Mouse (Mus musculus): ENCODE data around the gene Pltp. TPM values are rescaled to one million over a fixed set of nuclear protein-coding genes. Genes with fewer than 3 reads are reported as not detected.
A peak's percentile ranks its signal among the peaks of the same experiment; 100 is the strongest.
"Not testable (repeated sequence)": the region's sequence is repeated elsewhere in the genome, so short reads cannot be mapped to it uniquely, and the experiment has no call there.

Gene Pltp
- total RNA-seq, 2 experiments from 2014 or later, result 68.8 to 73.7 TPM

- peak; percentile 83 to 91 for DNase-seq (ENCODE audit: extremely low spot score in 1 of 2, low spot score in 1 of 2)
Measured at GRCm38 (mm10) chr2:164879568-164880277, 22.2 kb upstream of the Pltp start.

- peak in 1 of 2 experiments; percentile 93 for DNase-seq (ENCODE audit: extremely low spot score in 1 of 2, low spot score in 1 of 2)
Measured at GRCm38 (mm10) chr2:164879228-164879567, 21.7 kb upstream of the Pltp start, which contains the start of gene Pcif1. TSS of gene Pcif1 (plus strand) at chr2:164879304.

DNA sequence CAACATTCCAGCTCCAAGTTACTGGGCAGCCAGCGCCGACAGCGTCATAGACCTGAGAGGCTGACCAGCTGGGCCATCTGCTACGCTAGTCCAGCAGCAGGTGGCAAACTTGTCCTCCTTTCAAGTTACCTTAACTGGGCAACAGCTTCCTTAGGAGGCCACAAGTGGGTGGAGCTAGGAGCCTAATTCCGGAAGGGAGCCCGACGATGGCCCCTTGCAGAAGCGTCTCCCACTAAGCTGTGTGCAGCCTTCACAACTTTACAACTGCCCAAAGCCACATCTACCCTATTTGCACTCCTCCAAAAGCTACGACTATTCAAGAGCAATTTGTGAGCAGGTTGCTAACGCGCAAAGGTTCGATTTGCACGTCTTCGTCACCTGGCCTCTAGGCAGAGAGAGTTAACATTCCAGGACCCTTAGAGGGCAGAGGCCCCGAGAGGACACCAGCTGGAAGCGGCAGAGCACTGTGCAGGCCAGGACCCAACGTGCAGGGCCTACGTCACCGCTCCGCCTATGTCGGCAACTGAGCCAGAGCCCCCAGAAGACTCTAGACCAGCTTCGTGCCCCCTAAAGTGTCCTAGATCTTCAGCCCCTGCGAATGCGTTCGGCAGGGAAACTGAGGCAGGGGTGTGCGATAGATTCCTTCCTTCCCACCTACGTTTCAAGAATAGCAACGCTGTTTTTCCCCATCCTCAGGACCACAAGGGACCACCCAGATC is 21.2 kb upstream of the Pltp start:
- DNase-seq (ENCODE audit: extremely low spot score in 1 of 2, low spot score in 1 of 2), result peak in 1 of 2 experiments; percentile 25

- DNase-seq (ENCODE audit: extremely low spot score in 1 of 2, low spot score in 1 of 2), result not testable (repeated sequence)
Measured at GRCm38 (mm10) chr2:164877376-164878215, 20.1 kb upstream of the Pltp start.

DNA sequence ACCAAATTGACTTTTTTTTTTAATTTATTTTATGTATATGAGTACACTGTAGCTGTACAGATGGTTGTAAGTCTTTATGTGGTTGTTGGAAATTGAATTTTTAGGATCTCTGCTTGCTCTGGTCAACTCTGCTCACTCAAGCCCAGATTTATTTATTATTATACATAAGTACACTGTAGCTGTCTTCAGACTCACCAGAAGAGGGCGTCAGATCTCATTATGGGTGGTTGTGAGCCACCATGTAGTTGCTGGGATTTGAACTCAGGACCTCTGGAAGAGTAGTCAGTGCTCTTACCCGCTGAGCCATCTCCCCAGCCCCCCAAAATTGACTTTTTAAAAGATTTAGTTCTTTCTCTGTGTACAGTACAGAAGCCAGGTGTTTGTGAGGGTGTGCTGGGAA is 18.1 kb upstream of the Pltp start:
- DNase-seq (ENCODE audit: extremely low spot score in 1 of 2, low spot score in 1 of 2), result not testable (repeated sequence)

DNA sequence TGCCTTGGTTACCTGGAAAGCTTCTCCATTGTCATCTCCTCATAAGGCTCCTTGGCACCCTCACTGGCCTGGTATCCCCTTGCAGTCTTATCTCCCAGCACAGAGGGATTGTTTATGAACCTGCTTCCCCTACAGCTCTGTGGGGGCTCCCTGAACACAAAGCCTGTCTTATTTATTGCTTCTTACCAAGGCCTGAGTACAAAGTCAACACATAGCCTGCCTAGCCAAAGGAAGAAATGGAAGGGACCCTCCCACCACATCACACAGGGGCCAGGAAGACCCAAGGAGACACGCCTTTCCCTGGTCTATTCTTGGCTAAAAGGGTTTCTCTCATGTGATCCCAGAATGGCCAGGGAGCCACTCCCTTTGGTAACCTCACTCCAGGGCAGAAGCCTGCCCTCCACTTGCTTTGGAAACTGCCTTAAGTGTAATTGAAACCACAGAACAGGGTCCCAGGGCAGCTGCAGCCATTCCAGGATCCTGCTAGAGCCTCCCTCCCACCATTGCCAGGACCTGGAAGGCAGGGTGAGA is 16.8 kb upstream of the Pltp start:
- no peak for DNase-seq (ENCODE audit: extremely low spot score in 1 of 2, low spot score in 1 of 2)

- no peak for DNase-seq (ENCODE audit: extremely low spot score in 1 of 2, low spot score in 1 of 2)
Measured at GRCm38 (mm10) chr2:164873621-164874020, 16.1 kb upstream of the Pltp start.

GRCm38 (mm10) chr2:164871602-164872303 is 14.2 kb upstream of the Pltp start:
- no peak for DNase-seq (ENCODE audit: extremely low spot score in 1 of 2, low spot score in 1 of 2)

DNA sequence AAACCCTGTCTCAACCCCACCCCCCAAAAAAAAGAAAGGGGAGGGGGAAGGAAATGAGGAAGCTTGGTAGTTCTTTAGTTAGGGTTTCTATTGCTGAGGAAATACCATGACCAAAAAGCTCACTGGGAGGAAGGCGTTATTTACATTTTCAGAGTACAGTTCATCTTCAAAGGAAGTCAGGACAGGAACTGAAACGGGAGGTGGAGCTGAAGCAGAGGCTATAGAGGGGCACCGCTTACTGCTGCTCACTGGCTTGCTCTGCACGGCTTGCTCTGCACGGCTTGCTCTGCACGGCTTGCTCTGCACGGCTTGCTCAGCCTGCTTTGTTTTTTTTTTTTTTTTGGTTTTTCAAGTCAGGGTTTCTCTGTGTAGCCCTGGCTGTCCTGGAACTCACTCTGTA is 11.0 kb upstream of the Pltp start:
- DNase-seq (ENCODE audit: extremely low spot score in 1 of 2, low spot score in 1 of 2), result no peak

- no peak for DNase-seq (ENCODE audit: extremely low spot score in 1 of 2, low spot score in 1 of 2)
Measured at GRCm38 (mm10) chr2:164867566-164867965, 10.1 kb upstream of the Pltp start.

DNA sequence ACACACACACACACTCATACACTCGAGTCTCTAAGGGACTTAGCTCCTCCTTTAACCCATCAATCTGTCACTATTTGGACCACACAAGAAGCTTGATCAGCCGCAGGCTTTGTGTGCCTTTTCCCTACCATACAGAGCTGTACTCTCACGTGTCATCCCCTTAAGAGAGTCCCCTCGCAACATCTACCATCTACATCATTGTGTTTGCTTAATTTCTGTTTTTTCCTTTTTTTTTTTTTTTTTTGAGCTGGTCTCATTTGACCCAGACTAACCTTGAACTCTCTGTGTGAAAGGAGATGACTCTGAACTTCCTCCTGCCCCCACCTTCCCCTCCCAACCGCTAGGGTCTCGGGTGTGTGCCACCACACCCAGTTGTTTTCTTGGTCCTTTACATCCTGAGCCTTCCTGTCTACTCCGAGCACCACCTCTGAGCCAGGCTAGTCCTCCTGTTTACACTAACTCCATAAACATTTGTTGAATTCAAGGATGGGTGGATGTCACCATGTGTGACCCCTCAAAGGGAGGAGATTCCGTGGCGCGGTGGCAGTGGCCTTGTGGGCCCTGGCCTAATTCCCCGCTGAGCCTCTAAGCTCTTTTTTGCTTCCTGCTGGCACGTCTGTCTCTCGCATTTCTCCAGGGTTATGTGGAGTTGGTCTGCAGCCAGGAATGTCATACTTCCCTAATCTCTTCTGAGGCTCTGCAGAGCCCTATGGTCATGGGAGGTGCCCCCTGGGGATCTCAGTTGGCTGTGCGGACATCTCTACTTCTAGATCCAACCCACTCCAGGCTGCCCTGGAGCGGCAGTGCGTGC is 9.4 kb upstream of the Pltp start:
- DNase-seq (ENCODE audit: extremely low spot score in 1 of 2, low spot score in 1 of 2), result no peak

DNA sequence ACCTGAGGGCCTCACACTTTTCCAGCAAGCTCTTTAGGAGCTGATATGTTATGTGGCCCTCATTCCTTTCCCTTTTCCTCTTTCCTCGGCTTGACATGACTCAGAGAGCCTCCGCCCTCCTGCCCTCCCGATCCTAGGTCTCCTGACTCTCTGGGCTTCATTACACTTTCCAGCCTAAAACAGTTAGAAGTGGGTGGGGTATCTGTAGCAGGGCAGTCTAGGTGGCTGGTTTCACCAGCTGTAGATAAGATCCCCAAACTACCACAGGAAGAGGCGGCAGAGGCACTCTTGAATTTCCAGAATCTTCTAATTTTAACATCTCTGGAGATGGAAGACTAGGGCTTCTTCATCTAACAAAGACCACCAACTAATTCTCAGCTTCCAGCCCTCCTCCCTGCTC is 7.1 kb upstream of the Pltp start:
- DNase-seq (ENCODE audit: extremely low spot score in 1 of 2, low spot score in 1 of 2), result no peak

DNA sequence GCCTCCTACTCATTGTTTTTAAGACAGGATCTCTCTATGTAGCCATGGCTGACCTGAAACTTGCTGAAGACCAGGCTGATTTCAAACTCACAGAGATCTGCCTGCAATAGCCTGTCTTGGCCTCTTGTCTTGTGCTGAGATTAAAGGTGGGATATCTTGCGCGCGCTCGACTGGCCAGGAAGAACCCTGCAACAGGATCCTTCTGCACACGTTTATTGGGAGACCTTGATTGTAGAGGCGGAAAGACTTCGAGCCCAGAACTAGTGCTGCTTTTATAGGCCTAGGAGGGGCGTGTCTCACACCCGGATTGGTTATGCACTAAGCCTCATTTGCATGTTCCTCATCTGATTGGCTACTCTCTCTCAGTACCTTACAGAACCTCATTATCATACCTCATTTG is 5.9 kb upstream of the Pltp start:
- not testable (repeated sequence) for DNase-seq (ENCODE audit: extremely low spot score in 1 of 2, low spot score in 1 of 2)

- no peak for DNase-seq (ENCODE audit: extremely low spot score in 1 of 2, low spot score in 1 of 2)
Measured at GRCm38 (mm10) chr2:164862179-164862861, 4.8 kb upstream of the Pltp start.

- DNase-seq (ENCODE audit: extremely low spot score in 1 of 2, low spot score in 1 of 2), result no peak
Measured at GRCm38 (mm10) chr2:164861094-164861493, 3.6 kb upstream of the Pltp start.

- no peak for DNase-seq (ENCODE audit: extremely low spot score in 1 of 2, low spot score in 1 of 2)
Measured at GRCm38 (mm10) chr2:164859640-164860432, 2.3 kb upstream of the Pltp start.

DNA sequence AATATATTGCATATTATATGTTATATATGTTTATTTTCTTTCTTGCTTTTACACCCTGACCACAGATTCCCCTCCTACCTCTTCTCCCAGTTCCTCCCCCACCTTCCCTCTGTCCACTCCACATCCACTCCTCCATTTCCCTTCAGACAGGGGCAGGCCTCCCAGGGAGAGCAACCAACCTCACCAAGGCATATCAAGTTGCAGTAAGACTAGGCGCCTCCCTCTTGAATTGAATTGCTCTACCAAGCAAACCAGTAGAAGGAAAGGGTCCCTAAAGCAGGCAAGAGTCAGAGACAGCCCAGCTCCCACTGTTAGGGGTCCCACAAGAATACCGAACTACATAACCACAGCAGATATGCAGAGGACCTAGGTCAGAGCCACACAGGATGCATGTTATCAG is 1.6 kb upstream of the Pltp start:
- DNase-seq (ENCODE audit: extremely low spot score in 1 of 2, low spot score in 1 of 2), result no peak

Data from layer of hippocampus, postnatal 25 days (tissue).